Mouse (Mus musculus) testis, adult 2 months (tissue): ENCODE results near the gene Ddx59. TPM values are rescaled to one million over a fixed set of nuclear protein-coding genes. Genes with fewer than 3 reads are reported as not detected.

ENCODE experiments used
- H3K27ac ChIP-seq: fragments of 200-500 bp; 2 replicates; pipeline ENCODE4 v1.5.1; 2012; ENCODE audit warnings: low read depth, low read length; ENCODE audit not compliant: control insufficient read depth, insufficient read depth
- H3K27me3 ChIP-seq: fragments of 200-500 bp; 2 replicates; pipeline ENCODE4 v1.6.1; 2012; ENCODE audit warnings: mild to moderate bottlenecking, low read length, moderate library complexity; ENCODE audit not compliant: control insufficient read depth, insufficient read depth
- H3K36me3 ChIP-seq: fragments of 200-500 bp; 2 replicates; pipeline ENCODE4 v1.6.1; 2012; ENCODE audit warnings: mild to moderate bottlenecking, low read length; ENCODE audit not compliant: control insufficient read depth, insufficient read depth
- H3K4me1 ChIP-seq: fragments of 200-500 bp; 2 replicates; pipeline ENCODE4 v1.6.1; 2012; ENCODE audit warnings: low read length; ENCODE audit not compliant: control insufficient read depth, insufficient read depth
- H3K4me3 ChIP-seq: fragments of 200-500 bp; 2 replicates; pipeline ENCODE4 v1.5.1; 2012; ENCODE audit warnings: low read depth, mild to moderate bottlenecking, low read length, moderate library complexity, mixed read lengths; ENCODE audit not compliant: control insufficient read depth
- CTCF ChIP-seq: fragments of 200-500 bp; IDR thresholded peaks from 2 replicates; pipeline ENCODE4 v1.5.1; 2012; ENCODE audit warnings: low read depth, mild to moderate bottlenecking, inconsistent platforms, low read length, moderate library complexity; ENCODE audit not compliant: control insufficient read depth, insufficient read depth, insufficient replicate concordance
- POLR2A ChIP-seq: fragments of 200-500 bp; IDR thresholded peaks from 2 replicates; pipeline ENCODE4 v1.6.1; 2012; ENCODE audit warnings: low read depth, mild to moderate bottlenecking, inconsistent platforms, low read length, moderate library complexity; ENCODE audit not compliant: control insufficient read depth
- polyA plus RNA-seq: library from polyadenylated mRNA; depleted of rRNA; stranded (reverse); fragments of >200 nt; gene quantifications from 2 replicates; pipeline ENCODE4 v1.2.3, GENCODE M21; 2012

Gene Ddx59
- polyA plus RNA-seq, 1 experiment: 4.7 TPM

- TF ChIP-seq POLR2A (no peak), CTCF (no peak)
Measured at GRCm38 (mm10) chr1:136386914-136387313, 28.2 kb upstream of the Ddx59 start.

GRCm38 (mm10) chr1:136394506-136394905, 20.6 kb upstream of the Ddx59 start:
- Histone ChIP-seq H3K4me3 (no peak overlapping the region), H3K27ac (no peak overlapping the region)
- TF ChIP-seq POLR2A (no peak), CTCF (no peak)

More at GRCm38 (mm10) chr1:136386914-136387313, 28.2 kb upstream of the Ddx59 start:
- no peaks in the 10 kb centered on the region for H3K27me3 ChIP-seq
- H3K4me1 ChIP-seq: no peaks in the 10 kb centered on the region
- H3K36me3 ChIP-seq: no peaks in the 10 kb centered on the region
- no peak overlapping the region for H3K4me3 ChIP-seq
- no peak overlapping the region for H3K27ac ChIP-seq

GRCm38 (mm10) chr1:136395073-136395472, 20.0 kb upstream of the Ddx59 start:
- Histone ChIP-seq H3K27me3 (no peaks in the 10 kb centered on the region), H3K36me3 (no peaks in the 10 kb centered on the region), H3K4me3 (no peak overlapping the region), H3K27ac (no peak overlapping the region), H3K4me1 (no peaks in the 10 kb centered on the region)
- TF ChIP-seq CTCF (no peak), POLR2A (no peak)

More at GRCm38 (mm10) chr1:136394506-136394905, 20.6 kb upstream of the Ddx59 start:
- Histone ChIP-seq H3K27me3 (no peaks in the 10 kb centered on the region), H3K4me1 (no peaks in the 10 kb centered on the region), H3K36me3 (no peaks in the 10 kb centered on the region)

- no peak for TF ChIP-seq POLR2A
- no peak for TF ChIP-seq CTCF
- H3K27ac ChIP-seq: no peak overlapping the region
- H3K27me3 ChIP-seq: no peaks in the 10 kb centered on the region
- H3K4me1 ChIP-seq: no peaks in the 10 kb centered on the region
- no peak overlapping the region for H3K4me3 ChIP-seq
- no peaks in the 10 kb centered on the region for H3K36me3 ChIP-seq
Measured at GRCm38 (mm10) chr1:136401281-136401680, 13.8 kb upstream of the Ddx59 start.

GRCm38 (mm10) chr1:136409631-136410030, 5.4 kb upstream of the Ddx59 start:
- no peaks in the 10 kb centered on the region; the same call in 1 of the 2 replicates for H3K4me1 ChIP-seq
- TF ChIP-seq CTCF: no peak
- no peak for TF ChIP-seq POLR2A
- no peaks in the 10 kb centered on the region for H3K27me3 ChIP-seq

GRCm38 (mm10) chr1:136415756-136416126, 670 bp downstream of the Ddx59 start:
- peaks cover 9% of the 10 kb centered on the region for H3K4me1 ChIP-seq
- H3K27ac ChIP-seq: no peak overlapping the region
- no peaks in the 10 kb centered on the region for H3K36me3 ChIP-seq
- TF ChIP-seq CTCF: no peak
- TF ChIP-seq POLR2A: no peak
- no peak overlapping the region; the same call in 1 of the 2 replicates for H3K4me3 ChIP-seq
- no peaks in the 10 kb centered on the region for H3K27me3 ChIP-seq

More at GRCm38 (mm10) chr1:136409631-136410030, 5.4 kb upstream of the Ddx59 start:
- Histone ChIP-seq H3K36me3 (no peaks in the 10 kb centered on the region), H3K4me3 (no peak overlapping the region), H3K27ac (no peak overlapping the region)

GRCm38 (mm10) chr1:136418393-136418792, 3.3 kb downstream of the Ddx59 start:
- Histone ChIP-seq H3K4me3 (no peak overlapping the region), H3K27me3 (no peaks in the 10 kb centered on the region), H3K4me1 (peaks cover 9% of the 10 kb centered on the region), H3K36me3 (no peaks in the 10 kb centered on the region), H3K27ac (no peak overlapping the region)
- TF ChIP-seq POLR2A (no peak), CTCF (no peak)

- no peak overlapping the region for H3K27ac ChIP-seq
- peaks cover 1% of the 10 kb centered on the region; the same call in 1 of the 2 replicates for H3K36me3 ChIP-seq
- H3K4me3 ChIP-seq: no peak overlapping the region
- H3K27me3 ChIP-seq: no peaks in the 10 kb centered on the region
- TF ChIP-seq CTCF (no peak), POLR2A (no peak)
- no peaks in the 10 kb centered on the region for H3K4me1 ChIP-seq
Measured at GRCm38 (mm10) chr1:136427166-136427969, 12.3 kb downstream of the Ddx59 start.
